Mouse (Mus musculus) thymus, adult 2 months (tissue): Measurements from ENCODE around the gene Slc7a5. TPM values are rescaled to one million over a fixed set of nuclear protein-coding genes. Genes with fewer than 3 reads are reported as not detected.

Source experiments
- DNase-seq: peaks from one replicate; pipeline ENCODE4 v3.0.0; 2021
- H3K27ac ChIP-seq: fragments of 200-500 bp; 2 replicates; pipeline ENCODE4 v1.5.1; 2012; ENCODE audit warnings: low read length, control low read depth; ENCODE audit not compliant: control insufficient read depth, insufficient read depth
- H3K27me3 ChIP-seq: fragments of 200-500 bp; 2 replicates; pipeline ENCODE4 v1.6.1; 2012; ENCODE audit warnings: mild to moderate bottlenecking, low read length, moderate library complexity, mixed read lengths; ENCODE audit not compliant: control insufficient read depth, insufficient read depth
- H3K36me3 ChIP-seq: fragments of 200-500 bp; 2 replicates; pipeline ENCODE4 v1.6.1; 2012; ENCODE audit warnings: mild to moderate bottlenecking, low read length, moderate library complexity; ENCODE audit not compliant: control insufficient read depth, insufficient read depth
- H3K4me1 ChIP-seq: fragments of 200-500 bp; replicated peaks from 2 replicates; pipeline ENCODE4 v1.6.1; 2012; ENCODE audit warnings: low read length; ENCODE audit not compliant: control insufficient read depth, insufficient read depth
- H3K4me3 ChIP-seq: fragments of 200-500 bp; 2 replicates; pipeline ENCODE4 v1.5.1; 2012; ENCODE audit warnings: mild to moderate bottlenecking, low read length, control low read depth, moderate library complexity; ENCODE audit not compliant: control insufficient read depth, insufficient read depth
- CTCF ChIP-seq: fragments of 200-500 bp; IDR thresholded peaks from 2 replicates; pipeline ENCODE4 v1.5.1; 2012; ENCODE audit warnings: mild to moderate bottlenecking, control low read depth, low read length, moderate library complexity, borderline replicate concordance; ENCODE audit not compliant: control insufficient read depth, poor library complexity, insufficient read depth; ENCODE audit errors: extremely low read depth
- POLR2A ChIP-seq: fragments of 200-500 bp; IDR thresholded peaks from 2 replicates; pipeline ENCODE4 v1.6.1; 2012; ENCODE audit warnings: mild to moderate bottlenecking, low read length, control low read depth, moderate library complexity; ENCODE audit not compliant: control insufficient read depth, poor library complexity, insufficient read depth; ENCODE audit errors: extremely low read depth
- WGBS: fragments of 180-500 bp; shearing (Covaris S2); methylation state at CpG from one replicate; pipeline ENCODE4 v1.1.7; 2018; 5-methylcytosine and 5-hydroxymethylcytosine counted together
- polyA plus RNA-seq: library from polyadenylated mRNA; depleted of rRNA; stranded (reverse); fragments of >200 nt; gene quantifications from 2 replicates; pipeline ENCODE4 v1.2.3, GENCODE M21; 2012

Slc7a5 gene
- polyA plus RNA-seq, 1 experiment: 45.9 TPM

- no peaks in the 10 kb centered on the region for H3K27me3 ChIP-seq
- no peak overlapping the region for H3K4me3 ChIP-seq
- DNase-seq: no peak
- no peaks in the 10 kb centered on the region for H3K4me1 ChIP-seq
- H3K27ac ChIP-seq: no peak overlapping the region
- TF ChIP-seq CTCF (no peak), POLR2A (no peak)
- H3K36me3 ChIP-seq: no peaks in the 10 kb centered on the region
- 90% methylated on average over 5 of the region's 5 CpGs for WGBS
Observed at GRCm38 (mm10) chr8:121868196-121868595, 39.3 kb downstream of the Slc7a5 start.

- H3K36me3 ChIP-seq: no peaks in the 10 kb centered on the region
- no peaks in the 10 kb centered on the region for H3K27me3 ChIP-seq
- no peak overlapping the region for H3K4me3 ChIP-seq
- 0 out of 2 replicates have a peak, but pooled peaks cover 2% of the 10 kb centered on the region for H3K4me1 ChIP-seq
- DNase-seq: no peak
- TF ChIP-seq CTCF (no peak), POLR2A (no peak)
- no peak overlapping the region for H3K27ac ChIP-seq
- 93% methylated on average over 8 of the region's 8 CpGs for WGBS
Observed at GRCm38 (mm10) chr8:121865356-121865755, 42.1 kb downstream of the Slc7a5 start.

- no peak for DNase-seq
- TF ChIP-seq CTCF (no peak), POLR2A (no peak)
- H3K36me3 ChIP-seq: no peaks in the 10 kb centered on the region
- WGBS: 61% methylated on average over 10 of the region's 12 CpGs
- no peaks in the 10 kb centered on the region for H3K27me3 ChIP-seq
- H3K4me3 ChIP-seq: no peak overlapping the region
- no peak overlapping the region for H3K27ac ChIP-seq
- H3K4me1 ChIP-seq: 0 out of 2 replicates have a peak, but pooled peaks cover 2% of the 10 kb centered on the region
Observed at GRCm38 (mm10) chr8:121861806-121862548, 45.5 kb downstream of the Slc7a5 start.

- no peak for DNase-seq
- WGBS: 16% methylated on average over 6 of the region's 6 CpGs
- H3K4me3 ChIP-seq: no peak overlapping the region
- TF ChIP-seq POLR2A (no peak), CTCF (no peak)
- no peaks in the 10 kb centered on the region for H3K27me3 ChIP-seq
- 0 out of 2 replicates have a peak, but pooled peaks cover 2% of the 10 kb centered on the region for H3K4me1 ChIP-seq
- H3K27ac ChIP-seq: no peak overlapping the region
- H3K36me3 ChIP-seq: no peaks in the 10 kb centered on the region
Observed at GRCm38 (mm10) chr8:121861276-121861675, 46.2 kb downstream of the Slc7a5 start.

- DNase-seq: no peak
- TF ChIP-seq POLR2A: no peak
- TF ChIP-seq CTCF: no peak
- no peak overlapping the region for H3K27ac ChIP-seq
Observed at GRCm38 (mm10) chr8:121857747-121858146, 49.7 kb downstream of the Slc7a5 start.

GRCm38 (mm10) chr8:121857331-121857730 is 50.2 kb downstream of the Slc7a5 start:
- no peaks in the 10 kb centered on the region for H3K36me3 ChIP-seq
- 87% methylated on average over 9 of the region's 9 CpGs for WGBS
- H3K4me1 ChIP-seq: 0 out of 2 replicates have a peak, but pooled peaks cover 2% of the 10 kb centered on the region
- TF ChIP-seq POLR2A: no peak
- no peak for TF ChIP-seq CTCF
- no peak overlapping the region for H3K27ac ChIP-seq
- no peak for DNase-seq
- no peaks in the 10 kb centered on the region for H3K27me3 ChIP-seq
- H3K4me3 ChIP-seq: no peak overlapping the region

More at GRCm38 (mm10) chr8:121857747-121858146, 49.7 kb downstream of the Slc7a5 start:
- Histone ChIP-seq H3K27me3 (no peaks in the 10 kb centered on the region), H3K4me1 (0 out of 2 replicates have a peak, but pooled peaks cover 2% of the 10 kb centered on the region), H3K36me3 (no peaks in the 10 kb centered on the region), H3K4me3 (no peak overlapping the region)
- 63% methylated on average over 2 of the region's 2 CpGs for WGBS

- WGBS: 87% methylated on average over 14 of the region's 14 CpGs
Observed at GRCm38 (mm10) chr8:121856071-121856746, 51.3 kb downstream of the Slc7a5 start.

More at GRCm38 (mm10) chr8:121856071-121856746, 51.3 kb downstream of the Slc7a5 start:
- H3K4me1 ChIP-seq: peaks cover 7% of the 10 kb centered on the region
- no peaks in the 10 kb centered on the region for H3K36me3 ChIP-seq
- no peak overlapping the region for H3K27ac ChIP-seq
- DNase-seq: no peak
- no peaks in the 10 kb centered on the region for H3K27me3 ChIP-seq
- H3K4me3 ChIP-seq: no peak overlapping the region
- no peak for TF ChIP-seq POLR2A
- no peak for TF ChIP-seq CTCF
